Mouse (Mus musculus) cerebellum, adult 2 months (tissue): ENCODE results near the gene Msrb1. TPM values are rescaled to one million over a fixed set of nuclear protein-coding genes. Genes with fewer than 3 reads are reported as not detected.

Experiments used
- DNase-seq, 2 experiments: peaks; one replicate each; pipeline ENCODE4 v3.0.0; 2021
- H3K27ac ChIP-seq: fragments of 200-500 bp; 2 replicates; pipeline ENCODE4 v1.5.1; 2012; ENCODE audit warnings: low read length, control low read depth, inconsistent platforms; ENCODE audit not compliant: insufficient read depth
- H3K27me3 ChIP-seq: fragments of 200-500 bp; 2 replicates; pipeline ENCODE4 v1.6.1; 2012; ENCODE audit warnings: inconsistent platforms, mild to moderate bottlenecking, low read length, moderate library complexity; ENCODE audit not compliant: control insufficient read depth, insufficient read depth
- H3K4me1 ChIP-seq: fragments of 200-500 bp; 2 replicates; pipeline ENCODE4 v1.6.1; 2011; ENCODE audit warnings: low read length; ENCODE audit not compliant: control insufficient read depth, insufficient read depth
- H3K4me3 ChIP-seq: fragments of 200-500 bp; replicated peaks from 2 replicates; pipeline ENCODE3; 2011; ENCODE audit warnings: mild to moderate bottlenecking, low read depth, low read length, control low read depth; ENCODE audit not compliant: insufficient read depth
- CTCF ChIP-seq: fragments of 200-500 bp; IDR thresholded peaks from 2 replicates; pipeline ENCODE4 v1.5.1; 2011; ENCODE audit warnings: low read depth, mild to moderate bottlenecking, control low read depth, low read length, moderate library complexity, borderline replicate concordance; ENCODE audit not compliant: insufficient read depth
- POLR2A ChIP-seq: fragments of 200-500 bp; IDR thresholded peaks from 2 replicates; pipeline ENCODE4 v1.6.1; 2011; ENCODE audit warnings: low read length, control low read depth, borderline replicate concordance; ENCODE audit not compliant: insufficient read depth
- WGBS: fragments of 180-500 bp; shearing (Covaris S2); methylation state at CpG from one replicate; pipeline ENCODE4 v1.1.7; 2018; 5-methylcytosine and 5-hydroxymethylcytosine counted together
- polyA plus RNA-seq: library from polyadenylated mRNA; depleted of rRNA; stranded (reverse); fragments of >200 nt; gene quantifications from 2 replicates; pipeline ENCODE4 v1.2.3, GENCODE M21; 2012; rRNA removed

Gene Msrb1
- 63.3 and 66.8 TPM in 2 replicates for polyA plus RNA-seq

- peak within 1 kb of the TSS; percentile 95 for H3K4me3 ChIP-seq
- H3K4me1 ChIP-seq, result no peaks in the 10 kb centered on the region
- H3K27me3 ChIP-seq, result no peaks in the 10 kb centered on the region
- under 1% methylated on average over 28 of the region's 29 CpGs for WGBS
- peak; percentile 91 to 96 for DNase-seq
- peak; percentile 71 for TF ChIP-seq POLR2A
- no peak for TF ChIP-seq CTCF
- peak within 1 kb of the TSS; percentile 51 for H3K27ac ChIP-seq
These were observed at the start of gene Msrb1 for GRCm38 (mm10) chr17:24736330-24737051. Gene Msrb1 (plus strand): TSS chr17:24736642.

DNA sequence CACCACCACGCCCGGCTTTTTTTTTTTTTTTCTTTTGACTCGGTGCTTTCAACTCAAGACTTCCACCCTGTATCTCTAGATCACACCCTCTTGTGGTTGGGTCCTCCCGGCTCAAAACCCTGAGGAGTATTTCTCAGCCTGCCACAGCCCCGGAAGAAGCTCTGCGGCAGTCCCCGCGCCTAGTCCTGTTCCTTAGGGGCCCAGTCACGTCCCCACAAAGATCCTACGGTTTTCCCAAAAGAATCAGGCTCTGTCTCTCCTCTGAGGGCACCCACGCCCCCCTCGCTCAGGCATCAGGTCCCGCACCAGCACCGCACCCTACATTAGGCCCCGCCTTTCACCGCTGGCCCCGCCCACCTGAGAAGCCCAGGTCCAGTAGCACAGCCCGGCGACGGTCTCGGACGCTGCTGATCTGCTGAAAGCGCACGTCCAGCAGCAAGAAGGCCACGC is 49.3 kb upstream of the Msrb1 start:
- no peak for TF ChIP-seq POLR2A
- TF ChIP-seq CTCF, result no peak
- Histone ChIP-seq H3K4me1 (peaks cover 20% of the 10 kb centered on the region), H3K4me3 (peak overlapping the region; percentile 26), H3K27ac (no peak overlapping the region), H3K27me3 (no peaks in the 10 kb centered on the region)
- DNase-seq, result no peak
- WGBS, result 16% methylated on average over 25 of the region's 25 CpGs

- Histone ChIP-seq H3K4me1 (peaks cover 20% of the 10 kb centered on the region), H3K4me3 (peak overlapping the region; percentile 26), H3K27ac (no peak overlapping the region), H3K27me3 (no peaks in the 10 kb centered on the region)
- WGBS, result 38% methylated on average over 23 of the region's 23 CpGs
- no peak for DNase-seq
- no peak for TF ChIP-seq CTCF
- no peak for TF ChIP-seq POLR2A
These were observed 48.8 kb upstream of the Msrb1 start for GRCm38 (mm10) chr17:24687599-24687998.

DNA sequence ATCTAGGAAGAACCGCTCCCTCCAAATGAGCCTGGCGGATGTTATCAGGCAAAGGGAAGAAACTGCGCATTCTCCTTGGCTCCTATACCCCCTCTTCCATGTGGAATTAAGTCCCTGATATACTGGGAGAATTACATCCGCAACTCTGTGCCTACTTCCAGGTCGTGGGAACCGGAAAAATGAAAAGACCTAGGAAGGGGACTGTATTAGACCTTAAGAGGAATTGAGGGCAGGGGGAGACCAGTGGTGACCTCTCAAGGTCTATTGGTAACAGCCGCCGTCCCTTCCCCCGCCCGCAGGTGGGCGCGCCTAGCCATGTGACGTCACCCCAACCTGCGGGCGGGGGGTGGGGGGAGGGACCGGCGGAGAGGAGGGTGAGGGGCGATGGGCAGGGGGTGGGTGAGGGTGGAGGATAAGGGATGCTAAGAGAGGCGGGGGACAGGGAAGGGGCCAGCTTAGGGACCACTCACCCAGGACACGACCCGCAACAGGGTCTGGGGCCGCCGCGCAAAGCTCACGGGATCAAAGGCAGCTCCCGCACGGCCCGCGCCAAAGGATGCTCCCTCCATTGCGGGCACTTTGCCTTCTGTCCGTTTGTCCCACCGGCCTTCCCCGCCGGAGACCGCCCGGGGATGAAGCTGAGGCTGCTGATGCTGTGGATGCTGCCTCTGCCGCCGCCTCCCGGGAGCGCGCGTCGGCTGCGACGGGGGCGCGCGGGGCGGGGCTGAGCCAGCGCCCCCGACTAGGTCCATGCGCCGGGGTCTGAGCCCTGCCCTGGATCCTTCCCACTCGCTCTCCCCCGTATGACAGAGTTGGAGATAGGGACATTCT is 47.0 kb upstream of the Msrb1 start, which contains the start of gene Syngr3:
TSS of gene Syngr3 (minus strand) at position 705 of the 831 bp plus-strand sequence.
- TF ChIP-seq CTCF, result no peak
- peak; percentile 81 for TF ChIP-seq POLR2A
- Histone ChIP-seq H3K4me1 (peaks cover 20% of the 10 kb centered on the region), H3K4me3 (peak within 1 kb of the TSS; percentile 78), H3K27ac (peak within 1 kb of the TSS; percentile 93), H3K27me3 (no peaks in the 10 kb centered on the region)
- under 1% methylated on average over 55 of the region's 55 CpGs for WGBS
- DNase-seq, result peak; percentile 62 to 75

DNA sequence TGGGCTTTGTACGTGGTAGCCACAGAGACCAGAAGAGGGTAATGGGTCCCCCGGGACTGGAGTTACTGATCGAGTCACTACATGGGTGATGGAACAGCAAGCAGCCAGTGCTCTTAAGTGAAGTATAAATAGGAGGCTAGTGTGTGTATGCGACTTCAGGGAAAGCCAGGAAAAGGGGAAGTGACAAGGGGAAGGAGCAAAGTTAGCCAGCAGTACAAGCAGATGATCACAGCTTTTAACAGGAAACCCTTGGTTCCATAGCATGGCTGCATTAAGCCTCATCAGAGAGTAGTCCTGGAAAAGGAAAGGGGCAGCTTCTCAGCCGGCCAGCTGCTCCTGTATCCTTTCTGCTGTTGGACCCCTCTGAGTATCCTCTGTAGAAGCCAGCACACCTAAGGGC is 44.1 kb upstream of the Msrb1 start:
- no peak overlapping the region for H3K27ac ChIP-seq
- 86% methylated on average over 5 of the region's 5 CpGs for WGBS
- no peak overlapping the region for H3K4me3 ChIP-seq
- TF ChIP-seq CTCF, result no peak
- no peak for DNase-seq
- H3K4me1 ChIP-seq, result peaks cover 13% of the 10 kb centered on the region
- H3K27me3 ChIP-seq, result no peaks in the 10 kb centered on the region

GRCm38 (mm10) chr17:24695326-24696010 is 41.0 kb upstream of the Msrb1 start:
- DNase-seq, result no peak
- whole genome bisulfite sequencing, result 6% methylated on average over 51 of the region's 51 CpGs
- Histone ChIP-seq H3K4me1 (no peaks in the 10 kb centered on the region), H3K27me3 (no peaks in the 10 kb centered on the region), H3K27ac (peak overlapping the region; percentile 45; the same call in 1 of the 2 replicates), H3K4me3 (peak overlapping the region; percentile 67)
- TF ChIP-seq CTCF (no peak), POLR2A (no peak)

DNA sequence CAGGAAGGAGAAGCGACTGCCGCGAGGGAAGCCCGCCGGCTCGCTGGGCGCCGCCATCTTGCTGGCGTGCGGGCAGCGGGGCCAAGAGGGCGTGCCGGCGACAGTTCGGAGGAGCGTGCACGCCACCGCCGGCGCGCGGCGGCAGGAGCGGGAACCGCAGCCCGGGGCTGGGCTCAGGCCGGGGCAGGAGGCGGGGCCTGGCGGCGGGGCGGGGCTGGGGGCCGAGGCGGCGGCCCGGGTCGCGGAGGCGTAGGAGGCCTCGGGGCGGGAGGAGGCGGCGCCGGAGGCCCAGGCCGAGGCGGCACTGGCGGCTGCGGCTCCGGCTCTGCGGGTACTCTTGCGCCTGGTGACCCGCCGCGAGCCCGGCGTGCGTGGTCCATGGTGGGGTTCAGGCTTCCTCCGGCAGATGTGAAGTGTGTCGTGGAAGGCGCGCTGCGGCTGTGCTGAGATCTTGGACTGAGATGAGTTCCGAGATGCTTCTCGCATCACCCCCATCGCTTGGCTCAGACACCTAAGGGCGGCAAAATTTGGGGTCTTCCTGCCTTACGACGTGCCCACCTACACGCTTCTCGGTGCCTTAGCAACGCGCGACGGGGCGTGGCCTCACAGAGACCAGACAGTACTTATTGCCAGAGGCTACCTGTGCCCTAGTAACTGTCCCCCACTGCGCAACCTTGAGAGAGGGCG is 40.3 kb upstream of the Msrb1 start, which contains the start of the genes Gfer and Noxo1:
TSS of gene Gfer (minus strand) at position 146 of the 687 bp plus-strand sequence.
TSS of gene Noxo1 (plus strand) at position 224 of the 687 bp plus-strand sequence.
- WGBS, result under 1% methylated on average over 71 of the region's 76 CpGs
- peak; percentile 87 to 90 for DNase-seq
- peak within 1 kb of the TSS; percentile 67 for H3K4me3 ChIP-seq
- H3K27me3 ChIP-seq, result no peaks in the 10 kb centered on the region
- H3K27ac ChIP-seq, result peak within 1 kb of the TSS; percentile 64
- H3K4me1 ChIP-seq, result no peaks in the 10 kb centered on the region
- TF ChIP-seq POLR2A (no peak; the same call in 1 of the 2 replicates), CTCF (0 out of 2 replicates have a peak, but pooled peaks have one; percentile 11)
